In genomic region chr2:163066326-163066725, GRCm38 (mm10) we compare ENCODE assay signal across 21 mouse cellular contexts. TPM values are rescaled to one million over a fixed set of nuclear protein-coding genes. Genes with fewer than 3 reads are reported as not detected.
"Had no signal": no experiment of that assay in that cellular context is flagged by ENCODE, and none has a peak within 500 bp of the region (broad histone marks: within the 10 kb centered on the region; RNA-seq: fewer than 3 reads in every experiment).

No protein-coding gene starts in this region.

- H3K9me3 ChIP-seq: midbrain, embryonic 10.5 days; midbrain, embryonic 13.5 days; midbrain, embryonic 15.5 days; neural tube, embryonic 13.5 days; neural tube, embryonic 15.5 days; stomach, embryonic 15.5 days had no signal

- DNase-seq: lung, adult 18-20 months; lung, embryonic 14.5 days; lung, postnatal 10 days; lung, postnatal 4 days; retina, postnatal 1 day; right cerebral cortex, adult 18-20 months; right cerebral cortex, postnatal 25 days; thymus, postnatal 14 days; thymus, postnatal 36 days had no signal

- H3K4me2 ChIP-seq: lung, embryonic 14.5 days; midbrain, embryonic 13.5 days; midbrain, embryonic 15.5 days; neural tube, embryonic 13.5 days; neural tube, embryonic 15.5 days; stomach, embryonic 15.5 days had no signal

- H3K27me3 ChIP-seq: midbrain, embryonic 13.5 days; midbrain, embryonic 15.5 days; neural tube, embryonic 13.5 days; neural tube, embryonic 15.5 days; stomach, embryonic 15.5 days had no signal

- H3K4me1 ChIP-seq: midbrain, embryonic 10.5 days; midbrain, embryonic 13.5 days; midbrain, embryonic 15.5 days; neural tube, embryonic 13.5 days; neural tube, embryonic 15.5 days; stomach, embryonic 15.5 days had no signal

- H3K4me3 ChIP-seq: midbrain, embryonic 10.5 days; midbrain, embryonic 13.5 days; midbrain, embryonic 15.5 days; myocyte; neural tube, embryonic 13.5 days; neural tube, embryonic 15.5 days; stomach, embryonic 15.5 days had no signal

- H3K9ac ChIP-seq: lung, embryonic 14.5 days; midbrain, embryonic 13.5 days; midbrain, embryonic 15.5 days; neural tube, embryonic 13.5 days; neural tube, embryonic 15.5 days; stomach, embryonic 15.5 days had no signal

- H3K27ac ChIP-seq: midbrain, embryonic 10.5 days; midbrain, embryonic 13.5 days; midbrain, embryonic 15.5 days; neural tube, embryonic 13.5 days; neural tube, embryonic 15.5 days; stomach, embryonic 15.5 days; stomach, postnatal 0 days had no signal

- H3K36me3 ChIP-seq: midbrain, embryonic 15.5 days; neural tube, embryonic 13.5 days; neural tube, embryonic 15.5 days had no signal

- ATAC-seq: midbrain, embryonic 13.5 days; midbrain, embryonic 15.5 days had no signal

RNA-seq across cellular contexts. Expression of gene Gtsf1l, which starts 21.3 kb away (rescaled TPM):
- total RNA-seq: megakaryocyte, adult 5-6 weeks; megakaryocyte-erythroid progenitor cell, adult 5-6 weeks had no signal
- polyA plus RNA-seq: lung, embryonic 14.5 days; midbrain, embryonic 10.5 days; midbrain, embryonic 13.5 days; midbrain, embryonic 15.5 days; myocyte; neural tube, embryonic 13.5 days; neural tube, embryonic 15.5 days; spleen, adult 2 months; stomach, embryonic 15.5 days; thymus, postnatal 0 days had no signal
